Mouse (Mus musculus): ENCODE measurements around the gene March9. TPM values are rescaled to one million over a fixed set of nuclear protein-coding genes. Genes with fewer than 3 reads are reported as not detected.

March9 gene
- polyA plus RNA-seq, 1 experiment from 2014 or later: 1.3 TPM

DNA sequence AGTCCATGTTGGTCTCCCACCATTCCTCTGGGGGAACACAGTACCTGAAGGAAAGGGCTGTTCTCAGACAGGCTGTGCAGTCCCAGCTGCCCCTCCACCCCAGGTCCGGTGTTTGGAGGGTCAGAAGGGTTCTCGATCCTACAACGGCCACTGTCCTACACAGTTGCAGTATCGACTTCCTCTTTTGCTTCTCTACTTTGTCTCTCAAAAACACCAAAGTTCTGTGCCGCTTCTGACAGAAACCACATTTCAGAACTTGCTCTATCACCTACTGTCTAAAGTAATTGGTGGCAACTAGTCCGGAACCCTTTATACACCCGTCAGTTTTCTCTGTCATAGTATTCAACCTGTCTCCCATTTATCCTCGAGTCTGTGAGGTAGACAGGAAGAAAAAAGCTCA lies 4.6 kb downstream of the March9 start:
- peaks cover 45% of the 10 kb centered on the region for H3K36me3 ChIP-seq
- H3K4me1 ChIP-seq: peaks cover 35% of the 10 kb centered on the region
- DNase-seq (ENCODE audit: low spot score): no peak
- no peaks in the 10 kb centered on the region for H3K9me3 ChIP-seq (replicated peaks)
- H3K27ac ChIP-seq (replicated peaks): no peak overlapping the region
- 94% methylated on average over 8 of the region's 8 CpGs for WGBS
- peaks cover 43% of the 10 kb centered on the region for H3K27me3 ChIP-seq (ENCODE audit: low read depth, poor library complexity, severe bottlenecking)
- H3K4me3 ChIP-seq: no peak overlapping the region

DNA sequence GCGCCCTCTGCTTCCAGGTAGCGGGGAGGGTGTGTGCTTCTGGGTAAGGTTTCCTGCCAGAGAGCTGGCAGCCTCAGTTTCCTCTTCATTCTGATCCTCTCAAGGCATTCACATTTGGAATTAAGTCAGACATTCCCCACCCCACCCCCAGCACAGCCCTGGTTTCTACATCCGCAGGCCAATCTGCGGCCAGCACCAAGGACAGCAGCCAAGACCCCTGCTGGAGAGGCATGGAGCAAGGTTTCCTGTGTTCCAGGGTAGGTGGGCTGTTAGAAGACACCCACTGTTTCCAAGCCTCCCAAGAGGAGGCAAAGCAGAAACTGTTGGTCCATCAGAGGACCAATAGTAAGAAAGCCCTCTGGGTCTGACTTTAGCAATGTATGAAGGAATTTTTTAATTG lies 5.3 kb downstream of the March9 start:
- peaks cover 45% of the 10 kb centered on the region for H3K36me3 ChIP-seq
- no peak overlapping the region for H3K4me3 ChIP-seq
- H3K9me3 ChIP-seq (replicated peaks): no peaks in the 10 kb centered on the region
- peaks cover 31% of the 10 kb centered on the region for H3K4me1 ChIP-seq
- no peak for DNase-seq (ENCODE audit: low spot score)
- H3K27me3 ChIP-seq (ENCODE audit: low read depth, poor library complexity, severe bottlenecking): peaks cover 48% of the 10 kb centered on the region
- WGBS: 75% methylated on average over 4 of the region's 4 CpGs
- no peak overlapping the region for H3K27ac ChIP-seq (replicated peaks)

DNA sequence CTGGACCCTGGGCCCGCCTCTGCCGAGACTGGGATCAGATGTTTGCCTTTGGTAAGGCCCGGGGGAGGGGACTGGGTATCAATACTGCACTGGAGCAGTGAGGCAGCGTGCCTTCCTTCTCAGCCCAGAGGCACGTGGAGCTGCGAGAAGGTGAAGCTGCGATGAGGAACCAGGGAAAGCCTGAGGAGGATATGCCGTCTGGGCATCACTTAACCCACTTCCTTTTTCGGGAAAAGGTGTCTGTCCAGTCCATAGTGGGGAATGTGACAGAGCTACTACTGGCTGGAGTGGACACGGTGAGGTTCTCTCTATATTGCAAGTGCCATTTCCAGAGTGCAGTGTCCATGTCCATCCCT lies 9.9 kb downstream of the March9 start:
- Histone ChIP-seq H3K27me3 (ENCODE audit: low read depth, poor library complexity, severe bottlenecking) (peaks cover 60% of the 10 kb centered on the region), H3K36me3 (peaks cover 27% of the 10 kb centered on the region), H3K4me1 (peaks cover 18% of the 10 kb centered on the region), H3K27ac (replicated peaks) (no peak overlapping the region), H3K4me3 (peak overlapping the region; percentile 34; the same call in 1 of the 2 replicates), H3K9me3 (replicated peaks) (no peaks in the 10 kb centered on the region)
- no peak for DNase-seq (ENCODE audit: low spot score)
- WGBS: 17% methylated on average over 10 of the region's 10 CpGs

DNA sequence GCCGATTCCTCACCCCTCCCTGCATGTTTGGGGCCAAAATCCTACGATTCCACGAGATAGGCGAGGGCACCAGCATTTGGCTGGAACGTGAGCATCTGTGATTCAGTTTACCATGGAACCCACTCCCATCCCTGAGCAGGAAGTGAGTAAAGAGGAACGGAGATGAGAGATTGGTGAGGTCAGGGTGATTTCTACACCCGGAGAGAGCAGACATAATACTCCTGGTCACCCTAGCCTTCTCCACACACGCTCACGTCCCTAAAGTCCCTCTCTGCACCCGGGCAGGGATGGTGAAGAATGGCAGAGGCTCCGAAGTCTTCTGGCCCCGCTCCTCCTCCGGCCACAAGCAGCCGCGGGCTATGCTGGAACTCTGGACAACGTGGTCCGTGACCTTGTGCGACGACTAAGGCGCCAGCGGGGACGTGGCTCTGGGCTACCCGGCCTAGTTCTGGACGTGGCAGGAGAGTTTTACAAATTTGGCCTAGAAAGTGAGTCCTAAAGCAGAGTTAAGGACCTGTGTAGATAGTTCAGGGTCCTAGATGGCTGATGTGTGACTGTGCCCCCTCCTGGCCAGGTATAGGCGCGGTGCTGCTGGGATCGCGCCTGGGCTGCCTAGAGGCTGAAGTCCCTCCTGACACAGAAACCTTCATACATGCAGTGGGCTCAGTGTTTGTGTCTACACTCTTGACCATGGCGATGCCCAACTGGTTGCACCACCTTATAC lies 10.4 kb downstream of the March9 start:
- H3K27me3 ChIP-seq (ENCODE audit: low read depth, poor library complexity, severe bottlenecking): peaks cover 60% of the 10 kb centered on the region
- WGBS: 3% methylated on average over 29 of the region's 29 CpGs
- DNase-seq (ENCODE audit: low spot score): peak; percentile 37

DNA sequence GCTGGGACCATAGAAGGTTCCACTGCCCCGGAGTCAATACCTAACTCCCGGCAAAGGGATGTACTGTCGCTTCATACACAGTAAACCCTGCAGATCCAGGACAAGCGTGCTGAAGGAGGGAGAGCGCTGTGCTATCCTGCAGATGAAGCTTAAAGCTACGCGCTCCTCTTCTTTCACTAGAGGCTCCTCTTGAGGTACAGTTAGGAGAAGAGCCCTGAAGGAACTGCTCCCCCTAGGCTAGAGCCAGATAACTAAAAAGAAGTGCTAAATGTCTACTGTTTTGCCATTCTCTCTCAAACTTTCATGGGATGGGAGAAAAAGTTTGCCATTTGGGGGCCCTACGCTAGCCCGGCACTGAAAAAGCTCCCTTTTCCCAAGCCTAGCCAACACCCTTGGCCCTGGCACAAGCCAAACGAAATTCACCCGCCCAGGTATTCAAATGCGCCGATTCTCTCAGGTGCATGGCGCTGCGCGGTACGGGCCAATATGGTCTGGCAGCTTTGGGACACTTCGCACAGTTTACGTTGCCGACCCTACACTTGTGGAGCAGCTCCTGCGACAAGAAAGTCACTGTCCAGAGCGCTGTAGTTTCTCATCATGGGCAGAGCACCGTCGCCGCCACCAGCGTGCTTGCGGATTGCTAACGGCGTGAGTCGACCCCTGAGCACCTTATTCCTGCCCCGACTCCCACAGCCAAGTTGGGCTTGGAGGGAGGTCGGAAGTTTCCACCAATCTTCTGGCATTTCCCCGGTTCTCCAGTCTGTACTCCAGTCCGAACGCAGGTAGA lies 11.2 kb downstream of the March9 start:
- peak; percentile 30 for DNase-seq (ENCODE audit: low spot score)
- Histone ChIP-seq H3K36me3 (peaks cover 26% of the 10 kb centered on the region), H3K9me3 (replicated peaks) (no peaks in the 10 kb centered on the region), H3K27ac (replicated peaks) (no peak overlapping the region), H3K4me1 (peaks cover 18% of the 10 kb centered on the region), H3K4me3 (peak overlapping the region; percentile 34), H3K27me3 (ENCODE audit: low read depth, poor library complexity, severe bottlenecking) (peaks cover 60% of the 10 kb centered on the region)
- WGBS: 6% methylated on average over 35 of the region's 35 CpGs

More for the DNA sequence above, 10.4 kb downstream of the March9 start:
- peak overlapping the region; percentile 34 for H3K4me3 ChIP-seq
- peaks cover 27% of the 10 kb centered on the region for H3K36me3 ChIP-seq
- H3K9me3 ChIP-seq (replicated peaks): no peaks in the 10 kb centered on the region
- no peak overlapping the region for H3K27ac ChIP-seq (replicated peaks)
- peaks cover 18% of the 10 kb centered on the region for H3K4me1 ChIP-seq

DNA sequence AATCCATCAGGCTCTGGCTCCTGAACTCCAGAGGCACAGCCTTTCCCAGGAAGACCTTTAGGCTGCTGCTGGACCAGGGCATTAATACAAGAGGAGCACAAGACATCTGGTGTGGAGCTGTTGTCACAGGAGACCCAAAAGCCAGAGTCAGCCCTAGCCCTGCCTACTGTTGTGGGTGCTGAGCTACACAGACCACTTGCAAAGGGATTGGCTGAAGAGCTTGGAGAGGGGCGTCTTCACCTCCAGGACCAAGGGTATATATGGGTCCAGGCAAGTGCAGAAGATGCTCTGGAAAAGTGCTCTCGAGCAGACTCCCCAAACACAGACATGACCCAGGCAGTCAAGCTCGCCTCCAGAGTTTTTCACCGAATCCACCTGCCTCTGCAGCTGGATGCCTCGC lies 12.0 kb downstream of the March9 start, which contains the start of gene Cyp27b1:
Gene Cyp27b1, plus strand, starts transcription at position 297 of the 400 bp plus-strand sequence.
- no peaks in the 10 kb centered on the region for H3K9me3 ChIP-seq (replicated peaks)
- WGBS: 25% methylated on average over 5 of the region's 5 CpGs
- H3K27me3 ChIP-seq (ENCODE audit: low read depth, poor library complexity, severe bottlenecking): peaks cover 60% of the 10 kb centered on the region
- peaks cover 29% of the 10 kb centered on the region for H3K36me3 ChIP-seq
- peak within 1 kb of the TSS; percentile 34 for H3K4me3 ChIP-seq
- H3K4me1 ChIP-seq: peaks cover 25% of the 10 kb centered on the region
- DNase-seq (ENCODE audit: low spot score): no peak
- H3K27ac ChIP-seq (replicated peaks): no peak within 1 kb of the TSS

DNA sequence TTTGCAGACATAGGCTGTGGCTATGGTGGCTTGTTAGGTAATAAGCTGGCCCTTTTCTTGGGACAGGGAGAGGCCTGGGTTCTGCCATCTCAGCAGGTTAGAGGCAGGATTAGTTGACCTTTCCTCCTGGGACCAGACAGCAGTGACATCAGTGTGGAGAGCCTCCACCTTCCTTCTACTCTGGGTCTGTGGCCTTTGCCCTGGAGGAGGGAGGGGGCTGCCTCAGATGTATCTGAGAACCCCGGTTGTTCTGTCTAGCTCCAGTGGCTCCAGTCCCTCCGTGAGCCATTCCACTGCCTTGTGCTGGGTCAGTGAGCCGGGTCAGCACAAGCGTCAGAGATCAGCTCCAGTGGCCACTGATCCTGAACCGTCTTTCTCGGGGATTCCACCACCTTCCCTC lies 16.8 kb downstream of the March9 start:
- H3K4me3 ChIP-seq: peak overlapping the region; percentile 77; the same call in 1 of the 2 replicates
- WGBS: 60% methylated on average over 6 of the region's 6 CpGs
- no peaks in the 10 kb centered on the region for H3K9me3 ChIP-seq (replicated peaks)
- H3K27ac ChIP-seq (replicated peaks): no peak overlapping the region
- H3K4me1 ChIP-seq: peaks cover 30% of the 10 kb centered on the region
- peaks cover 29% of the 10 kb centered on the region for H3K36me3 ChIP-seq
- no peak for DNase-seq (ENCODE audit: low spot score)
- H3K27me3 ChIP-seq (ENCODE audit: low read depth, poor library complexity, severe bottlenecking): peaks cover 34% of the 10 kb centered on the region

DNA sequence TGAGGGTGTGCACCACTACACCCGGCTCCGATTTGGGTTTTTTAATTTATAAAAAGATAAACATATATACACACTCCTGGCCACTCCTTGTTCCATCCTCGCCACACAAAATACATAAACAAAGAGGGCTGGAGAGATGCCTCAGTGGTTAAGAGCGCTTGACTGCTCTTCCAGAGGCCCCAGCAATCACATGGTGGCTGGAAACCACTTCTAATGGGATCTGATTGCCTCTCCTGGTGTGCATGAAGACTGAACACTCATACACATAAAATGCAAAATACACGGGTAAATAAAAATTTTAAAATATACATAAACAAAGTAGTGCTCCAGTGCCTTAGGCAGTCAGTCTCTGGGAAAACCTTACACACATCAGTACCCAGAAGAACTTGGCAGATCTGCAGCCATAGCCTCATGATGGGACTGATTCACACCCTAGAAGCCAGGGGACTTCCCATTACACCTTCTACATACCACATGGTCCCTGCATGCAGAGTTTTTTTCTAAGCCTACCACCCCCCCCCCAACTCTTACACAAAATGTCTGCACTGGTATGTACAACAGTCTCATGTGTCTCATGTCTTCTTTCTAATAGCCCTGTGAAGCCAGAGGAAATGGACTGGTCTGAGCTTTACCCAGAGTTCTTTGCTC lies 17.4 kb downstream of the March9 start:
- H3K27ac ChIP-seq (replicated peaks): peak overlapping the region; percentile 89
- no peaks in the 10 kb centered on the region for H3K9me3 ChIP-seq (replicated peaks)
- H3K4me1 ChIP-seq: peaks cover 32% of the 10 kb centered on the region
- no peak for DNase-seq (ENCODE audit: low spot score)
- peak overlapping the region; percentile 77 for H3K4me3 ChIP-seq
- 22% methylated on average over 5 of the region's 5 CpGs for WGBS
- peaks cover 29% of the 10 kb centered on the region for H3K36me3 ChIP-seq
- H3K27me3 ChIP-seq (ENCODE audit: low read depth, poor library complexity, severe bottlenecking): peaks cover 28% of the 10 kb centered on the region

DNA sequence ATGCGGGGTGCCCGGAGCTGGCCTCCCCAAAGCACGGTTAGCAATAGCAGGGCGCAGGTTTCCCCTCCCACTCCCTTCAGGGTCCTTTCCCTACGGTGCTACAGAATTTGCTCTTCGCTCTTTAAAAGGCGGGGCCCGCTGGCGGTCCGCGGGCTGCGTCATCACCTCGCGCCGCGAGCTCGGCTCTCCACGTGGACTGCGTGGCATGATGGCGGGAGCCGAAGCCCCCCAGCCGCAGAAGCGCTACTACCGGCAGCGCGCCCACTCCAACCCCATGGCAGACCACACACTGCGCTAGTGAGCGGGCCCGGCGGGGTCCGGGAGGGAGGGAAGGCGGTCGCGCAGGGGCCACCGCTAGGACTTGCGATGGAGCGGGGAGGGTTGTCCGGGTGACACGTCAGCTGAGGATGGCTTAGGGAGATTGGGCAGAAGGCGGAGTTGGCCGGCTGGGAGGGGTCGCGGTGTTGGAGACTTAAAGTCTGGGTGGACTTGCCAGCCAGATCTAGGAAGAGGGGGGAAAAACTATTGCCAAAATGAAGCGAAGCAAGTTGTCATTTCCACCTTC lies 18.1 kb downstream of the March9 start:
- peak; percentile 93 for DNase-seq (ENCODE audit: low spot score)
- Histone ChIP-seq H3K4me3 (peak overlapping the region; percentile 77), H3K27me3 (ENCODE audit: low read depth, poor library complexity, severe bottlenecking) (peaks cover 20% of the 10 kb centered on the region), H3K9me3 (replicated peaks) (no peaks in the 10 kb centered on the region), H3K4me1 (peaks cover 32% of the 10 kb centered on the region), H3K27ac (replicated peaks) (peak overlapping the region; percentile 89), H3K36me3 (peaks cover 29% of the 10 kb centered on the region)
- under 1% methylated on average over 44 of the region's 44 CpGs for WGBS

DNA sequence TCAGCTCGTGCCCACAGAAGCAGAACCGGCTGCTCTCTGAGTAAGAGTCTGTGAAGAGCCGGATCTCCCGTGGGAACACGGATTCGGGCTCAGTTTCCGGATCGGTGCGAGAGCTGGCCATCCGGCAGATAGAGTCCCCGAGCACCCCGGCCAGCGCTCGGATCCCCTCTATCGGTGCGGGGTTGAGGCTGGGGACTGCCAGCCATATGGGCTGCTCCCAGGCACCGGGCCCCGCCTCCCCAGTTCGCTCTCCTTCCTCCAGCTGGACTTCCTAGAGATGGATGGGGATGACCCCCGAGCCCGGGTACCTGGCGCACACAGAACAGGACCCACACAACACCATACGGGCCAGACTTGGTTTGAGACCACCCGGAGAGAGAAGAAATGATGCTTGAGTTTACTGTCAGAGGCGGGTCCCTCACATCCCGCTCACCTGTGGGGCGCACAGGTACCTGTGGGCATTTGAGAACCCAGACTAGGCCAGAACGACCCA lies 18.7 kb downstream of the March9 start, which contains the start of the genes Mettl1 and Eef1akmt3:
Gene Mettl1, plus strand, starts transcription at position 141 of the 493 bp plus-strand sequence.
Gene Eef1akmt3, minus strand, starts transcription at position 240 of the 493 bp plus-strand sequence.
- peaks cover 19% of the 10 kb centered on the region for H3K27me3 ChIP-seq (ENCODE audit: low read depth, poor library complexity, severe bottlenecking)
- peak within 1 kb of the TSS; percentile 77 for H3K4me3 ChIP-seq
- H3K27ac ChIP-seq (replicated peaks): peak within 1 kb of the TSS; percentile 89
- H3K36me3 ChIP-seq: peaks cover 29% of the 10 kb centered on the region
- WGBS: 0% methylated on average over 28 of the region's 28 CpGs
- H3K4me1 ChIP-seq: peaks cover 32% of the 10 kb centered on the region
- DNase-seq (ENCODE audit: low spot score): peak; percentile 63
- no peaks in the 10 kb centered on the region for H3K9me3 ChIP-seq (replicated peaks)

DNA sequence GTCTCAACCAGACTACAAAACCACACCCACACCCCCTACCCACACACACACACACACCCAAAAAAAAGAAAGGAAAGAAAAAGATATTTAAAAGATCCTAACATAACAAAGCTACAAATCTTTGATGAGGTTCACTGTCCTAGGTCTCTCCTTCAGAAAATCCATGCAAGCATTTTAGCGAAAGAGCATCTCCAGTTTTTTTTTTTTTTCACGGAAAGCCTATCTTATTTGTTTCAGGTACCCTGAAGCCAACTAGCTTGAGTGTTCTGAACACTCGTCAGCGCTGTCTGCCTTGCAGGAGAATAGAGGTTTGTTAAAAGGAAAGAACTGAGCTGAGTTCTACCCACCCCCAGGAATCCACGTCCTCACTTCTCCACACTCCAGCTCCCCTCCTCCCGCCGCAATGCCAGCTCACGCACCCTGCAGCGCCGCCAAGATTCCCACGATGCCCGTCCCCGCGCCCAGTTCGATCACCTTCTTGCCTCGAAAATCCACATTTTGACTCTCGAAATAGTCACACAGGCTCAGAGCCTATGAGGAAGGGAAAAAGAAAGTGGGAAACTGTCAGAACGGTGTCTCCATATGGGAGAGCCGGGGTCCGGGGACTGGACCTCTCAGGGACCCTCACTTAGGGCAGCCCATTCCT lies 19.3 kb downstream of the March9 start:
- peak; percentile 36 for DNase-seq (ENCODE audit: low spot score)
- peaks cover 19% of the 10 kb centered on the region for H3K27me3 ChIP-seq (ENCODE audit: low read depth, poor library complexity, severe bottlenecking)
- H3K27ac ChIP-seq (replicated peaks): peak overlapping the region; percentile 89
- WGBS: 1% methylated on average over 20 of the region's 20 CpGs
- peaks cover 32% of the 10 kb centered on the region for H3K4me1 ChIP-seq
- no peaks in the 10 kb centered on the region for H3K9me3 ChIP-seq (replicated peaks)
- peak overlapping the region; percentile 77 for H3K4me3 ChIP-seq
- peaks cover 26% of the 10 kb centered on the region for H3K36me3 ChIP-seq

DNA sequence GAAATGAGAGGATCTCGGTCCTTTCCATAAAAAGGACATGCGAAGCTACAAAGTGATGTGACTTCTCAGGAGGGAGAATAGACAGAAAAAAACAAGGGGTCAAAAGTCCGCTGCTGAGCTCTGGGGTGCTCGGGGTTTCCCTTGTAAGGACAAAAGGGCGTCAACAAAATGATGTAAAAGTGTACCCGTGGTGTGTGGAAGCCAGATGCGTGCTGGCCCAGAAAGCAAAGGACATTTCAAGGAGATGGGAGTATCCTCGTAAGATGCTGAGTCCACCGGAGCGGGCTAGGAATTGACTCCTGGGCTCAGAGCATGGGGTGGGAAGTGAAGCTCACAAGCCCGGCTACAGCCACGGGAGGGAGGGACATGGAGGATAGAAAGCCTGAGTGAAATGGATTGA lies 22.3 kb downstream of the March9 start:
- Histone ChIP-seq H3K27ac (replicated peaks) (no peak overlapping the region), H3K27me3 (ENCODE audit: low read depth, poor library complexity, severe bottlenecking) (peaks cover 19% of the 10 kb centered on the region), H3K4me1 (peaks cover 22% of the 10 kb centered on the region), H3K36me3 (no peaks in the 10 kb centered on the region), H3K4me3 (no peak overlapping the region), H3K9me3 (replicated peaks) (no peaks in the 10 kb centered on the region)
- no peak for DNase-seq (ENCODE audit: low spot score)
- 79% methylated on average over 12 of the region's 12 CpGs for WGBS
